Mouse (Mus musculus) intestine, postnatal 0 days (tissue): ENCODE results near the gene Asz1. TPM values are rescaled to one million over a fixed set of nuclear protein-coding genes. Genes with fewer than 3 reads are reported as not detected.

Experiments used
- ATAC-seq: fragments of 200-750 bp; cut with Nextera tagmentation; 2 replicates; pipeline ENCODE4 v1.8.0; 2017; ENCODE audit warnings: mild to moderate bottlenecking, moderate TSS enrichment, moderate library complexity
- H3K27ac ChIP-seq: fragments of 300-500 bp; sonication (generic); 2 replicates; pipeline ENCODE4 v1.5.1; 2014; ENCODE audit warnings: mild to moderate bottlenecking, low read depth, low read length, moderate library complexity
- H3K27me3 ChIP-seq: fragments of 300-500 bp; sonication (generic); replicated peaks from 2 replicates; pipeline ENCODE4 v1.6.1; 2014; ENCODE audit warnings: low read length, mixed read lengths; ENCODE audit not compliant: control insufficient read depth, insufficient read depth
- H3K36me3 ChIP-seq: fragments of 300-500 bp; sonication (generic); 2 replicates; pipeline ENCODE4 v1.6.1; 2014; ENCODE audit warnings: mild to moderate bottlenecking, moderate library complexity; ENCODE audit not compliant: control insufficient read depth, insufficient read depth
- H3K4me1 ChIP-seq: fragments of 300-500 bp; sonication (generic); replicated peaks from 2 replicates; pipeline ENCODE4 v1.6.1; 2014; ENCODE audit warnings: antibody characterized with exemption, low read length, mixed read lengths; ENCODE audit not compliant: control insufficient read depth, insufficient read depth
- H3K4me2 ChIP-seq: fragments of 300-500 bp; sonication (generic); replicated peaks from 2 replicates; pipeline ENCODE4 v1.6.1; 2014; ENCODE audit warnings: low read depth, mild to moderate bottlenecking, moderate library complexity
- H3K4me3 ChIP-seq: fragments of 300-500 bp; sonication (generic); 2 replicates; pipeline ENCODE4 v1.5.1; 2014; ENCODE audit warnings: low read depth, low read length
- H3K9ac ChIP-seq: fragments of 300-500 bp; sonication (generic); 2 replicates; pipeline ENCODE4 v1.6.1; 2014; ENCODE audit warnings: mild to moderate bottlenecking, low read depth, low read length
- H3K9me3 ChIP-seq: fragments of 300-500 bp; sonication (generic); 2 replicates; pipeline ENCODE4 v1.6.1; 2016; ENCODE audit warnings: mixed run types; ENCODE audit not compliant: control insufficient read depth
- CTCF ChIP-seq: sonication (generic); IDR thresholded peaks from 2 replicates; pipeline ENCODE4 v1.5.1; 2016; ENCODE audit warnings: low read depth, mild to moderate bottlenecking, control low read depth, antibody characterized with exemption, moderate library complexity
- WGBS: fragments of 180-500 bp; shearing (Covaris S2); extraction: QIAGEN DNeasy Blood & Tissue Kit; methylation state at CpG from one replicate; pipeline ENCODE4 v1.1.7; 2014; 5-methylcytosine and 5-hydroxymethylcytosine counted together
- polyA plus RNA-seq: library from polyadenylated mRNA; unstranded; fragments of >200 nt; fragmentation: Nextera tagmentation; extraction: Ambion mirVana; gene quantifications from 2 replicates; pipeline ENCODE4 v1.2.1, GENCODE M21; 2015

The Asz1 gene
- polyA plus RNA-seq, 1 experiment from 2014 or later = 0.13 TPM

DNA sequence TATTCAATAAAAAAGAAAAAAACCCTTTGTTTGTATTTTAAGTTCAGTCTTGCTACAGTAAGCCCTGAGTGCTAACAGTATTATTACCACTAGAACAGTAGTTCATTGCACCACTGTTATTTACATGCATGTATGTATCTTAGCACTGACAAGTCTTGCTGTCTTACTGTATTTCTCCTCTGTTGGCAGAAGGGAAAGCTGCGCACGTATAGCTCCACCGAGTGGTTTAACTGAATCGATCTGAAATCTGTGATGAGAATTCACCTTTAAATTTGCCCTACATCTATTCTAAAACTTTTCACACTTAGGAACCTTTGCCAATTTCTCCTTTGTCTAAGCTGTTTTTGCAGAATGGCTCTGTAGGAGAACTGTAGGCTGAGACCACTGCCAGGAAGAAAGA is 64.6 kb downstream of the Asz1 start:
- H3K4me2 ChIP-seq = no peak overlapping the region
- H3K4me1 ChIP-seq = no peaks in the 10 kb centered on the region
- 86% methylated on average over 4 of the region's 4 CpGs for WGBS

DNA sequence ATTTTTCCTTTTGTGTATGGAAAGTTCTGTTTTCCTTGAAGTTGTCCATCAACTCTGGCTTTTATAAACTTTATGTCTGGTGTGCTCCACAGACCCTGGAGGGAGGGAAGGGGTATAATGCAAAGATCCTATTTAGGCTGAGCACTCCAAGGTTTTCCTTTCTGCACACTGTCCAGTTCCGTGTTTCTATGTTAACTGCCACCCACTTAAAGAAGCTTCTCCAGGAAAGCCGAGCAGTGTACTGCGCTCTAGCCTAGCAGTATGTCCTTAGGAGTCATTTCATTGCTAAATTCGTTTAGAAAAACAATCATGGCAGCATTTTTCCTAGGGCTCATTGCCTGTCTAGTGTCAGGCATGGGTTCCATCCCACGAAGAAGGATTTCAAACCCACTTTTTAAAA is 65.7 kb downstream of the Asz1 start:
- H3K4me3 ChIP-seq = no peak overlapping the region
- H3K9ac ChIP-seq = no peak overlapping the region
- ATAC-seq = no peak
- H3K4me1 ChIP-seq = no peaks in the 10 kb centered on the region
- H3K27me3 ChIP-seq = no peaks in the 10 kb centered on the region
- 71% methylated on average over 5 of the region's 5 CpGs for WGBS
- TF ChIP-seq CTCF = no peak
- H3K36me3 ChIP-seq = no peaks in the 10 kb centered on the region
- no peaks in the 10 kb centered on the region for H3K9me3 ChIP-seq
- H3K4me2 ChIP-seq = no peak overlapping the region
- no peak overlapping the region for H3K27ac ChIP-seq

More for the DNA sequence above, 64.6 kb downstream of the Asz1 start:
- ATAC-seq = no peak
- H3K36me3 ChIP-seq = no peaks in the 10 kb centered on the region
- no peak overlapping the region for H3K9ac ChIP-seq
- TF ChIP-seq CTCF = no peak
- H3K27ac ChIP-seq = no peak overlapping the region
- H3K27me3 ChIP-seq = no peaks in the 10 kb centered on the region
- no peaks in the 10 kb centered on the region for H3K9me3 ChIP-seq
- no peak overlapping the region for H3K4me3 ChIP-seq

GRCm38 (mm10) chr6:18032271-18032670 is 76.6 kb downstream of the Asz1 start:
- Histone ChIP-seq H3K36me3 (no peaks in the 10 kb centered on the region), H3K4me2 (peak overlapping the region; percentile 69), H3K27ac (no peak overlapping the region), H3K27me3 (peaks cover 46% of the 10 kb centered on the region), H3K4me1 (0 out of 2 replicates have a peak, but pooled peaks cover 5% of the 10 kb centered on the region), H3K4me3 (peak overlapping the region; percentile 41), H3K9ac (no peak overlapping the region), H3K9me3 (no peaks in the 10 kb centered on the region)
- WGBS = 30% methylated on average over 6 of the region's 6 CpGs
- TF ChIP-seq CTCF = no peak
- no peak for ATAC-seq

GRCm38 (mm10) chr6:18031509-18032010 is 77.3 kb downstream of the Asz1 start:
- Histone ChIP-seq H3K9ac (no peak overlapping the region), H3K4me1 (0 out of 2 replicates have a peak, but pooled peaks cover 5% of the 10 kb centered on the region)
- no peak for TF ChIP-seq CTCF

GRCm38 (mm10) chr6:18030868-18031508 is 77.9 kb downstream of the Asz1 start:
- no peak for TF ChIP-seq CTCF
- H3K9ac ChIP-seq = no peak overlapping the region
- ATAC-seq = 0 out of 2 replicates have a peak, but pooled peaks have one; percentile 16

More at GRCm38 (mm10) chr6:18031509-18032010, 77.3 kb downstream of the Asz1 start:
- ATAC-seq = peak; percentile 31; the same call in 1 of the 2 replicates
- H3K27ac ChIP-seq = no peak overlapping the region
- WGBS = 1% methylated on average over 29 of the region's 29 CpGs
- peaks cover 46% of the 10 kb centered on the region for H3K27me3 ChIP-seq
- peak overlapping the region; percentile 69 for H3K4me2 ChIP-seq
- no peaks in the 10 kb centered on the region for H3K9me3 ChIP-seq
- peak overlapping the region; percentile 41 for H3K4me3 ChIP-seq
- H3K36me3 ChIP-seq = no peaks in the 10 kb centered on the region

GRCm38 (mm10) chr6:18029746-18030656 is 78.9 kb downstream of the Asz1 start, which contains the start of gene Wnt2:
Wnt2 (minus strand) TSS chr6:18030585.
- no peaks in the 10 kb centered on the region for H3K36me3 ChIP-seq
- TF ChIP-seq CTCF = no peak
- peaks cover 46% of the 10 kb centered on the region for H3K27me3 ChIP-seq
- peak within 1 kb of the TSS; percentile 41 for H3K4me3 ChIP-seq
- peak within 1 kb of the TSS; percentile 69 for H3K4me2 ChIP-seq
- H3K27ac ChIP-seq = no peak within 1 kb of the TSS
- no peak within 1 kb of the TSS for H3K9ac ChIP-seq
- no peaks in the 10 kb centered on the region for H3K9me3 ChIP-seq
- H3K4me1 ChIP-seq = 0 out of 2 replicates have a peak, but pooled peaks cover 5% of the 10 kb centered on the region
- ATAC-seq = no peak
- WGBS = 2% methylated on average over 46 of the region's 47 CpGs

More at GRCm38 (mm10) chr6:18030868-18031508, 77.9 kb downstream of the Asz1 start:
- Histone ChIP-seq H3K27me3 (peaks cover 46% of the 10 kb centered on the region), H3K27ac (no peak overlapping the region), H3K4me2 (peak overlapping the region; percentile 69), H3K4me3 (peak overlapping the region; percentile 41), H3K36me3 (no peaks in the 10 kb centered on the region), H3K4me1 (0 out of 2 replicates have a peak, but pooled peaks cover 5% of the 10 kb centered on the region), H3K9me3 (no peaks in the 10 kb centered on the region)
- 10% methylated on average over 12 of the region's 12 CpGs for WGBS
